Mouse (Mus musculus) liver, embryonic 13.5 days (tissue): ENCODE results near the gene Stk32c. TPM values are rescaled to one million over a fixed set of nuclear protein-coding genes. Genes with fewer than 3 reads are reported as not detected.

Experiments
- ATAC-seq: fragments of 200-750 bp; cut with Nextera tagmentation; 2 replicates; pipeline ENCODE4 v1.8.0; 2017; ENCODE audit warnings: low read depth, mild to moderate bottlenecking, moderate number of reproducible peaks, moderate library complexity
- DNase-seq: peaks from one replicate; pipeline ENCODE4 v3.0.0; 2022
- H3K27ac ChIP-seq: fragments of 300-500 bp; sonication (generic); 2 replicates; pipeline ENCODE4 v1.5.1; 2015; ENCODE audit warnings: moderate library complexity, mild to moderate bottlenecking, inconsistent platforms
- H3K27me3 ChIP-seq: fragments of 300-500 bp; sonication (generic); 2 replicates; pipeline ENCODE4 v1.6.1; 2015; ENCODE audit warnings: mild to moderate bottlenecking, inconsistent platforms
- H3K36me3 ChIP-seq: fragments of 300-500 bp; sonication (generic); 2 replicates; pipeline ENCODE4 v1.6.1; 2015; ENCODE audit warnings: mild to moderate bottlenecking, inconsistent platforms
- H3K4me1 ChIP-seq: fragments of 300-500 bp; sonication (generic); replicated peaks from 2 replicates; pipeline ENCODE4 v1.6.1; 2015; ENCODE audit warnings: inconsistent platforms
- H3K4me2 ChIP-seq: fragments of 300-500 bp; sonication (generic); 2 replicates; pipeline ENCODE4 v1.6.1; 2015; ENCODE audit warnings: inconsistent platforms, mild to moderate bottlenecking, moderate library complexity
- H3K4me3 ChIP-seq: fragments of 300-500 bp; sonication (generic); replicated peaks from 2 replicates; pipeline ENCODE4 v1.5.1; 2015; ENCODE audit warnings: mild to moderate bottlenecking, inconsistent platforms
- H3K9ac ChIP-seq: fragments of 300-500 bp; sonication (generic); 2 replicates; pipeline ENCODE4 v1.6.1; 2015; ENCODE audit warnings: mild to moderate bottlenecking, inconsistent platforms
- H3K9me3 ChIP-seq: fragments of 300-500 bp; sonication (generic); replicated peaks from 2 replicates; pipeline ENCODE4 v1.6.1; 2016; ENCODE audit warnings: inconsistent platforms
- WGBS: fragments of 180-500 bp; shearing (Covaris S2); methylation state at CpG from one replicate; pipeline ENCODE4 v1.1.7; 2015; ENCODE audit not compliant: insufficient replicate concordance; 5-methylcytosine and 5-hydroxymethylcytosine counted together
- polyA plus RNA-seq: library from polyadenylated mRNA; unstranded; fragments of >200 nt; fragmentation: Nextera tagmentation; extraction: Ambion mirVana; gene quantifications from 2 replicates; pipeline ENCODE4 v1.2.1, GENCODE M21; 2015

The Stk32c gene
- polyA plus RNA-seq, 1 experiment from 2014 or later = not detected

GRCm38 (mm10) chr7:139188634-139189207 lies 24.4 kb downstream of the Stk32c start:
- H3K9me3 ChIP-seq = no peaks in the 10 kb centered on the region
- H3K27me3 ChIP-seq = peaks cover 59% of the 10 kb centered on the region
- peak overlapping the region; percentile 76 for H3K4me2 ChIP-seq
- H3K4me1 ChIP-seq = peaks cover 14% of the 10 kb centered on the region
- H3K36me3 ChIP-seq = no peaks in the 10 kb centered on the region
- no peak for DNase-seq
- H3K4me3 ChIP-seq = peak overlapping the region; percentile 57
- 2% methylated on average over 23 of the region's 23 CpGs for WGBS
- no peak overlapping the region for H3K27ac ChIP-seq
- H3K9ac ChIP-seq = no peak overlapping the region
- ATAC-seq = peak; percentile 48; the same call in 1 of the 2 replicates

- Histone ChIP-seq H3K9ac (peak overlapping the region; percentile 36; the same call in 1 of the 2 replicates), H3K36me3 (no peaks in the 10 kb centered on the region), H3K27me3 (peaks cover 59% of the 10 kb centered on the region), H3K4me2 (peak overlapping the region; percentile 76), H3K9me3 (no peaks in the 10 kb centered on the region), H3K27ac (no peak overlapping the region), H3K4me3 (peak overlapping the region; percentile 57), H3K4me1 (peaks cover 14% of the 10 kb centered on the region)
- peak; percentile 87 for ATAC-seq
- DNase-seq = no peak
- WGBS = under 1% methylated on average over 84 of the region's 94 CpGs
These were observed 25.1 kb downstream of the Stk32c start for GRCm38 (mm10) chr7:139187771-139188633.

DNA sequence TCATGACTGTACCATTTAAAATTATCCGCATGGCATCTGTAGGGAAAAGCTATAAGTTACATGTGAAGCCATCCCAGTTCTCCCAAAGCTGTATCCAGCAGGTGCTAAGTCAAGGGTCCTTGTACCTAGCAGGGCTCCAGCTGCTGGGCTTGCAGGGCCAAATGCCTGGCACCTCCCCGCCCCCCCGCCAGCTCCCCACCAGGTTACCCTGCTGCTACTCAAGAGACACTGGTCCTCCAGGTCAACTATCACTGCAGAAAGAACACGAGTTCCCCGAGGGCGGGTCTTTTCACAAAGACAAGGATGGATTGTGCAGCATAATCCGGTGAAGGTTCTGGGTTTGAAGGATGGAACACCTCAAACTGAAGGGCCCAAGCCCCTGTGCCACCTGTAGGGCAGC lies 25.8 kb downstream of the Stk32c start:
- 32% methylated on average over 7 of the region's 7 CpGs for WGBS
- DNase-seq (no peak), ATAC-seq (no peak)
- Histone ChIP-seq H3K4me3 (peak overlapping the region; percentile 57), H3K9ac (no peak overlapping the region), H3K9me3 (no peaks in the 10 kb centered on the region), H3K4me1 (peaks cover 14% of the 10 kb centered on the region), H3K36me3 (no peaks in the 10 kb centered on the region), H3K27ac (no peak overlapping the region), H3K4me2 (peak overlapping the region; percentile 76; the same call in 1 of the 2 replicates), H3K27me3 (peaks cover 59% of the 10 kb centered on the region)

GRCm38 (mm10) chr7:139186436-139186835 lies 26.7 kb downstream of the Stk32c start:
- Histone ChIP-seq H3K9me3 (no peaks in the 10 kb centered on the region), H3K36me3 (no peaks in the 10 kb centered on the region), H3K4me2 (no peak overlapping the region), H3K27ac (no peak overlapping the region), H3K27me3 (peaks cover 59% of the 10 kb centered on the region), H3K4me1 (peaks cover 14% of the 10 kb centered on the region), H3K9ac (no peak overlapping the region), H3K4me3 (no peak overlapping the region)
- DNase-seq (no peak), ATAC-seq (no peak)
- WGBS = 54% methylated on average over 8 of the region's 8 CpGs

DNA sequence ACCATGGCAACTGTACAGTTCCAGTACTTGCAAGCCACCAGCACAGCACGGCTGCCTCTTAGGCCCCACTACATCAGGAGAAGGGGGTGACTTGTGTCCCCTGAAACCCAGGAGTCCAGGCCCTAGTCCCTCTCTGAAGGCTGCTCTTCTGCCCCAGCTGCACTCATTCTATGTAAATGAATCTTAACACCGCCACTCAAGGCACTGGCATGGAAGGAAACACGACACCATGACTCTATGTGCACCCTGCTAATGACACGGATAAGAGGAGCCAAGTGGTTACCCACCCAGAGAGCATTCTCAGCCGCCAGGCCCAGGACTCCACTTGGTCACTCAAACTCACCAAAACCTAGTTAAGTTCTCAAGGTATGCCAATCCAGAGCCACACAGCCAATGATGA lies 27.1 kb downstream of the Stk32c start:
- Histone ChIP-seq H3K4me3 (no peak overlapping the region), H3K36me3 (no peaks in the 10 kb centered on the region), H3K9me3 (no peaks in the 10 kb centered on the region), H3K4me2 (no peak overlapping the region), H3K4me1 (peaks cover 14% of the 10 kb centered on the region), H3K27ac (no peak overlapping the region), H3K9ac (no peak overlapping the region), H3K27me3 (peaks cover 58% of the 10 kb centered on the region)
- ATAC-seq (no peak), DNase-seq (no peak)
- 47% methylated on average over 5 of the region's 5 CpGs for WGBS

DNA sequence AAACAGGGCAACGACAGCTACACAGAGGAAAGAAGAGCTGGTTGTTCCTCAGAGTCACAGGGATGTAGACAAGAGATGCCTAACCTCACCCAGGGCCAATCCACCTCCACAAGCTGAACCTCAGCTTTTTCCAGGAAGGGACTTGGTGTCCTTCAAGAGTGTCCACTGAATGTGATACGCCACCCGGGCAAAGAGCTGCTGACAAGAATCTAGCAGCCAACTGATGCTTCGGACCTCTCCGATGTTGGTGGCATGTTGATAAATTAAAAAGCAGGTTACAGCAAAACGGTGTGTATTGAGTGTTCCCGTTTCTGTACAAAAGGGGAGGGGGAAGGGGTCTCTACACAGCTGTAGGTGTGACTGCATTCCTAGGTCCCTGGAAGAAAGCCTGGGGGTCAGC lies 28.3 kb downstream of the Stk32c start:
- no peak overlapping the region for H3K9ac ChIP-seq
- H3K4me2 ChIP-seq = no peak overlapping the region
- no peak overlapping the region for H3K4me3 ChIP-seq
- H3K27ac ChIP-seq = no peak overlapping the region
- ATAC-seq (no peak), DNase-seq (no peak)
- H3K36me3 ChIP-seq = no peaks in the 10 kb centered on the region
- 64% methylated on average over 7 of the region's 7 CpGs for WGBS
- peaks cover 47% of the 10 kb centered on the region for H3K27me3 ChIP-seq
- H3K4me1 ChIP-seq = peaks cover 14% of the 10 kb centered on the region
- H3K9me3 ChIP-seq = no peaks in the 10 kb centered on the region

GRCm38 (mm10) chr7:139184396-139184795 lies 28.7 kb downstream of the Stk32c start:
- H3K4me1 ChIP-seq = peaks cover 14% of the 10 kb centered on the region
- no peaks in the 10 kb centered on the region for H3K36me3 ChIP-seq
- no peak overlapping the region for H3K4me2 ChIP-seq
- ATAC-seq (no peak), DNase-seq (no peak)
- H3K9ac ChIP-seq = no peak overlapping the region
- H3K27ac ChIP-seq = no peak overlapping the region
- 51% methylated on average over 4 of the region's 4 CpGs for WGBS
- no peaks in the 10 kb centered on the region for H3K9me3 ChIP-seq
- peaks cover 47% of the 10 kb centered on the region for H3K27me3 ChIP-seq
- H3K4me3 ChIP-seq = no peak overlapping the region

GRCm38 (mm10) chr7:139180058-139180457 lies 33.0 kb downstream of the Stk32c start:
- Histone ChIP-seq H3K27ac (no peak overlapping the region), H3K4me3 (no peak overlapping the region), H3K4me2 (no peak overlapping the region), H3K27me3 (peaks cover 7% of the 10 kb centered on the region; the same call in 1 of the 2 replicates), H3K36me3 (no peaks in the 10 kb centered on the region), H3K9ac (no peak overlapping the region), H3K9me3 (no peaks in the 10 kb centered on the region), H3K4me1 (no peaks in the 10 kb centered on the region)
- ATAC-seq (no peak), DNase-seq (no peak)
- 72% methylated on average over 3 of the region's 3 CpGs for WGBS

- no peaks in the 10 kb centered on the region for H3K4me1 ChIP-seq
- H3K27ac ChIP-seq = no peak overlapping the region
- H3K9ac ChIP-seq = no peak overlapping the region
- no peak overlapping the region for H3K4me3 ChIP-seq
- H3K4me2 ChIP-seq = no peak overlapping the region
- WGBS = 53% methylated on average over 5 of the region's 5 CpGs
- H3K36me3 ChIP-seq = no peaks in the 10 kb centered on the region
- no peak for ATAC-seq
- H3K27me3 ChIP-seq = no peaks in the 10 kb centered on the region; the same call in 1 of the 2 replicates
- no peak for DNase-seq
- no peaks in the 10 kb centered on the region for H3K9me3 ChIP-seq
These were observed 33.8 kb downstream of the Stk32c start for GRCm38 (mm10) chr7:139179299-139179698.

DNA sequence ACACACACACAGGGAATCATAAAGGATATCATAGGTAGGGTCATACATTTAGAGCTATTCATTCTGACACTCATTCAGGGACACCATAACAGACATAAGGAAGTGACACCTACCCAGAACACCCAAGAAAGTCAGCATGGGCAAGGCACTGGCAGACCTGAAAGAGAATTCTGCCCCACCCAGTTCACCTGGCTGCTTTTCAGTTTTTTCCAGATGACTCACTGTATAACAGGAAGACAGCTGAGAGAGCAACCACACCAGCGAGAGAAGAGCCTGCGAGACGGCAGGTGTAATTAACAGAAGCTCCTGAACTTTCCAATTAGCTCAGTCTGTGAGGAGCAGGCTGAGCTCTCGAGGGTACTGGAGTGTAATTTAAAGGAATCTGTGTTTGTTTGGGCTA lies 44.0 kb downstream of the Stk32c start:
- Histone ChIP-seq H3K27ac (no peak overlapping the region), H3K36me3 (no peaks in the 10 kb centered on the region), H3K9me3 (no peaks in the 10 kb centered on the region), H3K4me1 (no peaks in the 10 kb centered on the region), H3K4me3 (no peak overlapping the region), H3K9ac (no peak overlapping the region), H3K27me3 (no peaks in the 10 kb centered on the region), H3K4me2 (no peak overlapping the region)
- ATAC-seq = no peak
- WGBS = 43% methylated on average over 4 of the region's 4 CpGs
- no peak for DNase-seq

GRCm38 (mm10) chr7:139164410-139164809 lies 48.7 kb downstream of the Stk32c start:
- H3K9ac ChIP-seq = no peak overlapping the region
- no peak overlapping the region for H3K27ac ChIP-seq
- H3K4me2 ChIP-seq = no peak overlapping the region
- ATAC-seq = no peak
- WGBS = 40% methylated on average over 5 of the region's 5 CpGs
- H3K9me3 ChIP-seq = no peaks in the 10 kb centered on the region
- no peaks in the 10 kb centered on the region for H3K36me3 ChIP-seq
- no peaks in the 10 kb centered on the region for H3K27me3 ChIP-seq
- DNase-seq = no peak
- H3K4me3 ChIP-seq = no peak overlapping the region
- no peaks in the 10 kb centered on the region for H3K4me1 ChIP-seq
